Mouse (Mus musculus) brain, embryonic 14.5 days (tissue): ENCODE data around the gene Cpne6.
A peak's percentile ranks its signal among the peaks of the same experiment; 100 is the strongest.

Experiments
- CTCF ChIP-seq: fragments of 200-500 bp; IDR thresholded peaks from 2 replicates; pipeline ENCODE4 v1.5.1; 2012; ENCODE audit warnings: inconsistent platforms, mild to moderate bottlenecking, moderate library complexity, borderline replicate concordance; ENCODE audit not compliant: insufficient read depth, insufficient read length; ENCODE audit errors: extremely low read depth
- POLR2A ChIP-seq: fragments of 200-500 bp; IDR thresholded peaks from 2 replicates; pipeline ENCODE4 v1.6.1; 2012; ENCODE audit warnings: mild to moderate bottlenecking, inconsistent platforms, borderline replicate concordance; ENCODE audit not compliant: poor library complexity, insufficient read depth, insufficient read length, severe bottlenecking; ENCODE audit errors: extremely low read depth

DNA sequence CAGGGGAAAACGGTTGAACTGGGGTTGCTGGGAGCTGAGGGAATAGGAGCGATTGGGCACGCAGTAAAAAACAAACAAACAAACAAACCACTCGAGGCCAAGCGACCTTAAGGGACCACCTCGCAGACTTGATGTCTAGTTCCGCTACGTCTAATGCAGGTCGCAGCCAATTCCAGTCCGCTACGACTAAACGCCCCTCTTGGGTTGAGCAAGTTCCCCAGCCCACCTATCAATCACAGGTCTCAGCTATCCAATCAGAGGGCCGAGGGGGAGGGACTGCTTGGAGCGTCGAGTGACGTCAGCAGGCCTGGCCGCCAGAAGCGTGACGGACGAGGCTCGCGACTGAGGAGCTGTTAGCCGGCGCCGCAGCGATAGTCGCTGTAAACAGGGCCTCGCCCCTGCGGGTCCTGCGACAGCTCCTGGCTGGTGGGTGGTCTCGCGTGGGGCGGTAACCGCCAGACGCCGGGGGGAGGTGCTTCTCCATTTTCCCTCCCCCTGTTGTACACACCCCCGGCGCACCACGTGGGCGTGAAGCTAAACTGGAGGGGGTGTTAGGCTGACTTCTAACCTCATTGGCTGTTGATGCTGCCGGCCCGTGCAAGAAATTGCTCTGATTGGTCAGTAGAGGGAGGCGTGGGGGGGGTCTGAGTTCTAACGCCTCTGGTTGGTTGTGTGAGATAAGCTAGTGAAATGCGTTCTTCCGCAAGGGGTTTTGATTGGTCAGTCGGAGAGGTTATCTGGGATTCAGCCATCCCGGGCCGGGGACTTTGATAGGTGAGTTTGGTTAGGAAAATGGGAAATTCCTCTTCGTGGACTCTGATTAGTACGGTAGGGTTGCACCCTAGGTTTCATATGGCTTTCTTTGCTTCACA, 50.2 kb downstream of the Cpne6 start, which contains the start of gene A730061H03Rik:
- TF ChIP-seq CTCF (no peak), POLR2A (peak; percentile 55; the same call in 1 of the 2 replicates)
